Mouse (Mus musculus) forebrain, embryonic 14.5 days (tissue): Measurements from ENCODE around the gene Atp8b4. TPM values are rescaled to one million over a fixed set of nuclear protein-coding genes. Genes with fewer than 3 reads are reported as not detected.

Experiments used
- ATAC-seq: fragments of 200-750 bp; cut with Nextera tagmentation; 2 replicates; pipeline ENCODE4 v1.8.0; 2017; ENCODE audit warnings: mild to moderate bottlenecking, moderate library complexity
- DNase-seq: peaks from one replicate; pipeline ENCODE4 v3.0.0-alpha.2; 2015; ENCODE audit warnings: low spot score
- H3K27ac ChIP-seq: fragments of 300-500 bp; sonication (generic); 2 replicates; pipeline ENCODE4 v1.5.1; 2014; ENCODE audit warnings: low read depth, mild to moderate bottlenecking, control low read depth, low read length, moderate library complexity
- H3K27me3 ChIP-seq: fragments of 300-500 bp; sonication (generic); replicated peaks from 2 replicates; pipeline ENCODE4 v1.6.1; 2014; ENCODE audit warnings: low read length, control low read depth, mixed read lengths; ENCODE audit not compliant: control insufficient read depth, insufficient read depth
- H3K36me3 ChIP-seq: fragments of 300-500 bp; sonication (generic); 2 replicates; pipeline ENCODE4 v1.6.1; 2014; ENCODE audit warnings: low read length, control low read depth; ENCODE audit not compliant: control insufficient read depth, insufficient read depth
- H3K4me1 ChIP-seq: fragments of 300-500 bp; sonication (generic); 2 replicates; pipeline ENCODE4 v1.6.1; 2014; ENCODE audit warnings: antibody characterized with exemption, low read length, control low read depth; ENCODE audit not compliant: control insufficient read depth, insufficient read depth
- H3K4me2 ChIP-seq: fragments of 300-500 bp; sonication (generic); 2 replicates; pipeline ENCODE4 v1.6.1; 2014; ENCODE audit warnings: mild to moderate bottlenecking, control low read depth, low read length
- H3K4me3 ChIP-seq: fragments of 300-500 bp; sonication (generic); 2 replicates; pipeline ENCODE4 v1.5.1; 2014; ENCODE audit warnings: low read depth, low read length, control low read depth
- H3K9ac ChIP-seq: fragments of 300-500 bp; sonication (generic); 2 replicates; pipeline ENCODE4 v1.6.1; 2014; ENCODE audit warnings: mild to moderate bottlenecking, low read length, control low read depth, moderate library complexity
- H3K9me3 ChIP-seq: fragments of 300-500 bp; sonication (generic); replicated peaks from 2 replicates; pipeline ENCODE4 v1.6.1; 2016; ENCODE audit warnings: low read length, control low read depth, mixed read lengths; ENCODE audit not compliant: control insufficient read depth
- WGBS: fragments of 180-500 bp; shearing (Covaris S2); extraction: QIAGEN DNeasy Blood & Tissue Kit; methylation state at CpG from one replicate; pipeline ENCODE4 v1.1.7; 2014; 5-methylcytosine and 5-hydroxymethylcytosine counted together
- polyA plus RNA-seq: library from polyadenylated mRNA; unstranded; fragments of >200 nt; fragmentation: Nextera tagmentation; extraction: Ambion mirVana; gene quantifications from 2 replicates; pipeline ENCODE4 v1.2.1, GENCODE M21; 2014

Atp8b4 gene
- polyA plus RNA-seq, 1 experiment from 2014 or later = 0.06 TPM

- DNase-seq (no peak), ATAC-seq (no peak)
- Histone ChIP-seq H3K27ac (no peak overlapping the region), H3K9me3 (no peaks in the 10 kb centered on the region), H3K4me2 (no peak overlapping the region), H3K4me1 (no peaks in the 10 kb centered on the region), H3K9ac (no peak overlapping the region), H3K27me3 (no peaks in the 10 kb centered on the region), H3K36me3 (no peaks in the 10 kb centered on the region), H3K4me3 (no peak overlapping the region)
- 97% methylated on average over 2 of the region's 2 CpGs for WGBS
These were observed 101.0 kb downstream of the Atp8b4 start for GRCm38 (mm10) chr2:126399454-126399853.

GRCm38 (mm10) chr2:126399017-126399416, 101.5 kb downstream of the Atp8b4 start:
- DNase-seq = no peak
- 70% methylated on average over 2 of the region's 2 CpGs for WGBS

GRCm38 (mm10) chr2:126398216-126398615, 102.3 kb downstream of the Atp8b4 start:
- H3K27me3 ChIP-seq = no peaks in the 10 kb centered on the region
- ATAC-seq (no peak), DNase-seq (no peak)
- no peaks in the 10 kb centered on the region for H3K36me3 ChIP-seq
- H3K27ac ChIP-seq = no peak overlapping the region
- H3K4me3 ChIP-seq = no peak overlapping the region
- no peaks in the 10 kb centered on the region for H3K9me3 ChIP-seq
- no peak overlapping the region for H3K4me2 ChIP-seq
- WGBS = 85% methylated on average over 2 of the region's 2 CpGs
- no peak overlapping the region for H3K9ac ChIP-seq
- H3K4me1 ChIP-seq = no peaks in the 10 kb centered on the region

More at GRCm38 (mm10) chr2:126399017-126399416, 101.5 kb downstream of the Atp8b4 start:
- ATAC-seq = no peak
- no peaks in the 10 kb centered on the region for H3K36me3 ChIP-seq
- H3K9me3 ChIP-seq = no peaks in the 10 kb centered on the region
- H3K4me3 ChIP-seq = no peak overlapping the region
- no peaks in the 10 kb centered on the region for H3K4me1 ChIP-seq
- H3K9ac ChIP-seq = no peak overlapping the region
- no peaks in the 10 kb centered on the region for H3K27me3 ChIP-seq
- no peak overlapping the region for H3K27ac ChIP-seq
- no peak overlapping the region for H3K4me2 ChIP-seq

GRCm38 (mm10) chr2:126397513-126397912, 103.0 kb downstream of the Atp8b4 start:
- H3K9me3 ChIP-seq = no peaks in the 10 kb centered on the region
- no peak overlapping the region for H3K4me2 ChIP-seq
- H3K36me3 ChIP-seq = no peaks in the 10 kb centered on the region
- ATAC-seq = no peak
- no peak overlapping the region for H3K9ac ChIP-seq
- no peak overlapping the region for H3K4me3 ChIP-seq
- no peak for DNase-seq
- WGBS = 88% methylated on average over 8 of the region's 8 CpGs
- no peak overlapping the region for H3K27ac ChIP-seq
- no peaks in the 10 kb centered on the region for H3K4me1 ChIP-seq
- H3K27me3 ChIP-seq = no peaks in the 10 kb centered on the region

GRCm38 (mm10) chr2:126394924-126395323, 105.5 kb downstream of the Atp8b4 start:
- DNase-seq = no peak
- H3K36me3 ChIP-seq = no peaks in the 10 kb centered on the region
- H3K27ac ChIP-seq = no peak overlapping the region
- WGBS = 72% methylated on average over 2 of the region's 2 CpGs
- H3K4me2 ChIP-seq = no peak overlapping the region
- no peaks in the 10 kb centered on the region for H3K4me1 ChIP-seq
- H3K9ac ChIP-seq = no peak overlapping the region
- H3K27me3 ChIP-seq = no peaks in the 10 kb centered on the region
- no peak overlapping the region for H3K4me3 ChIP-seq
- ATAC-seq = no peak
- no peaks in the 10 kb centered on the region for H3K9me3 ChIP-seq

GRCm38 (mm10) chr2:126387458-126388037, 112.9 kb downstream of the Atp8b4 start:
- H3K4me2 ChIP-seq = no peak overlapping the region
- no peaks in the 10 kb centered on the region for H3K9me3 ChIP-seq
- WGBS = 89% methylated on average over 8 of the region's 8 CpGs
- ATAC-seq (no peak), DNase-seq (no peak)
- no peaks in the 10 kb centered on the region for H3K36me3 ChIP-seq
- H3K9ac ChIP-seq = no peak overlapping the region
- no peaks in the 10 kb centered on the region for H3K27me3 ChIP-seq
- H3K4me3 ChIP-seq = no peak overlapping the region
- no peaks in the 10 kb centered on the region for H3K4me1 ChIP-seq
- H3K27ac ChIP-seq = no peak overlapping the region

- no peak overlapping the region for H3K4me2 ChIP-seq
- H3K4me1 ChIP-seq = no peaks in the 10 kb centered on the region
- no peak overlapping the region for H3K9ac ChIP-seq
- H3K36me3 ChIP-seq = no peaks in the 10 kb centered on the region
- no peaks in the 10 kb centered on the region for H3K27me3 ChIP-seq
- no peaks in the 10 kb centered on the region for H3K9me3 ChIP-seq
- H3K4me3 ChIP-seq = no peak overlapping the region
- DNase-seq = no peak
- no peak for ATAC-seq
- H3K27ac ChIP-seq = no peak overlapping the region
These were observed 114.4 kb downstream of the Atp8b4 start for GRCm38 (mm10) chr2:126386056-126386455.

GRCm38 (mm10) chr2:126380300-126380699, 120.2 kb downstream of the Atp8b4 start:
- Histone ChIP-seq H3K4me3 (no peak overlapping the region), H3K4me2 (no peak overlapping the region), H3K27me3 (no peaks in the 10 kb centered on the region), H3K36me3 (no peaks in the 10 kb centered on the region), H3K9me3 (no peaks in the 10 kb centered on the region), H3K9ac (no peak overlapping the region), H3K4me1 (no peaks in the 10 kb centered on the region), H3K27ac (no peak overlapping the region)
- DNase-seq (no peak), ATAC-seq (no peak)
- WGBS = 91% methylated on average over 5 of the region's 5 CpGs

- Histone ChIP-seq H3K27ac (no peak overlapping the region), H3K27me3 (no peaks in the 10 kb centered on the region), H3K9ac (no peak overlapping the region), H3K9me3 (no peaks in the 10 kb centered on the region), H3K4me1 (no peaks in the 10 kb centered on the region), H3K36me3 (no peaks in the 10 kb centered on the region), H3K4me3 (no peak overlapping the region), H3K4me2 (no peak overlapping the region)
- no peak for ATAC-seq
- 96% methylated on average over 8 of the region's 8 CpGs for WGBS
- DNase-seq = no peak
These were observed 128.8 kb downstream of the Atp8b4 start for GRCm38 (mm10) chr2:126371634-126372033.
